Mouse (Mus musculus) C2C12 (cell line): ENCODE results near the gene Il6ra.

ENCODE experiments used
- CEBPB ChIP-seq: IDR thresholded peaks from one replicate; pipeline ENCODE4 v1.6.1; 2011; ENCODE audit warnings: low read depth, mild to moderate bottlenecking, control low read depth, moderate library complexity
- CTCF ChIP-seq: IDR thresholded peaks from one replicate; pipeline ENCODE4 v1.5.1; 2011; ENCODE audit not compliant: control insufficient read depth, insufficient read depth, insufficient read length
- MAX ChIP-seq: IDR thresholded peaks from one replicate; pipeline ENCODE4 v1.6.1; 2011; ENCODE audit warnings: mild to moderate bottlenecking, control low read depth
- MYOD1 ChIP-seq: IDR thresholded peaks from one replicate; pipeline ENCODE4 v1.6.1; 2011; ENCODE audit warnings: low read depth; ENCODE audit not compliant: control insufficient read depth, insufficient read length

GRCm38 (mm10) chr3:89911207-89911606 is 1.8 kb downstream of the Il6ra start:
- no peak for TF ChIP-seq CTCF
- TF ChIP-seq MYOD1 = no peak
- TF ChIP-seq MAX = no peak
- TF ChIP-seq CEBPB = no peak
